Mouse (Mus musculus): ENCODE measurements around the gene Slc24a1.

GRCm38 (mm10) chr9:64960978-64961320 is 9.5 kb upstream of the Slc24a1 start:
- TF ChIP-seq POLR2A (IDR thresholded peaks at IDR 0.05; ENCODE audit: low read depth, low read length) (no peak), CTCF (conservative IDR thresholded peaks at IDR 0.05; ENCODE audit: insufficient read depth, insufficient read length, low read depth, low read length) (no peak)
